Mouse (Mus musculus) megakaryocyte progenitor cell, adult 5-6 weeks (primary cell): Measurements from ENCODE around the gene D430042O09Rik. TPM values are rescaled to one million over a fixed set of nuclear protein-coding genes. Genes with fewer than 3 reads are reported as not detected.
"Not testable (repeated sequence)": the region's sequence is repeated elsewhere in the genome, so short reads cannot be mapped to it uniquely, and the experiment has no call there.

Experiments used
- ATAC-seq: replicated peaks from 2 replicates; pipeline ENCODE4 v1.8.0; 2016; ENCODE audit warnings: mild to moderate bottlenecking, moderate TSS enrichment, inconsistent platforms; ENCODE audit not compliant: poor library complexity
- total RNA-seq, 2 experiments: library from RNA; stranded (forward) in 1 of 2; stranded (reverse) in 1 of 2; fragments of 157-497, 149-512 nt in 1 of 2; fragments of 200-1000 nt in 1 of 2; gene quantifications; 2 replicates each; pipeline versions ENCODE4 v1.2.3 to v1.2.4; 2015 to 2017

The D430042O09Rik gene
- 6.1 and 8.0 TPM in 2 replicates for total RNA-seq (2015)
- total RNA-seq (2017) = 7.2 and 7.9 TPM in 2 replicates

DNA sequence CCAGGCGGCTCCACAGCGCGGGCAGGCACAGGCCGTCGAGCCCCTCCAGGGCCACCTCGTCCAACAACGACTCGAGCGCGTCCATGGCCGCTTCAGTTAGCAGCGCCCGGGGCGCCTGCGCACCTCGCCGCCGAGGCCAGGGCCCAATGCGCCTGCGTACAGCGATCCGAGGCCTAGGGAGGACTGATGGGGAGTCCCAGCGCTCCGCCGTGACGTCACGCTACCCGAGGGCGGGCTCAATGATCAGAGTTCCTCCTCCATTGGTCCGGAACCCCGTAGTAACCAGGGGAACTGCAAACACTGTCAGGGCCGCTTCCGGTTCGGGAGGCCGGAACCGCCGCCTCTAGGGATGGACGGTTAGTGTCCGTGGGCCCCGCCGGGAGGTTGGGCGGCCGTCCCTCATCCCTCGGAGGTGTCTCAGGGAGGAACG is at the start of gene D430042O09Rik, which contains the start of gene Gtf3c1:
TSS of gene D430042O09Rik (plus strand) at position 296 of the 430 bp plus-strand sequence.
TSS of gene Gtf3c1 (minus strand) at position 188 of the 430 bp plus-strand sequence.
- ATAC-seq = peak; percentile 95

- ATAC-seq = no peak
Observed at GRCm38 (mm10) chr7:125663654-125664053, 44.0 kb upstream of the D430042O09Rik start.

DNA sequence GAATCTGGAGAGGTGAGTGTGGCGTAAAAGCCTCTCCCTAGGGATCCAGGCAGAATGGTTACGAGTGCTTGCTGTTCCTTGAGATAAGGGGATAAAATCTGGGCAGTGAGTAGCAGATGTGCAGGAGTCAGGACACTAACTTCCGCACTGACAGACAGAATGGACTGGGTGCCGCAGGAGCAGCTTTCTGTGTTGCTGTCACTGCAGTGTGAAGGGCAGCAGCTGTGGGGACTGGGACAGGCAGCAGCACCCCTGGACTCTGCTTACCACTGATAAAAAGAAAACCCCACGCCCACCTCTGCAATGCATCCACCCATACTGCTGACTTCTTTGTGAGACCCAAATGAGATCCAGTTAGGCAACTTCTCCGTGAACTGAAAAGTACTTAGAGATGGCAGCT is 36.8 kb upstream of the D430042O09Rik start:
- peak; percentile 41; the same call in 1 of the 2 replicates for ATAC-seq

DNA sequence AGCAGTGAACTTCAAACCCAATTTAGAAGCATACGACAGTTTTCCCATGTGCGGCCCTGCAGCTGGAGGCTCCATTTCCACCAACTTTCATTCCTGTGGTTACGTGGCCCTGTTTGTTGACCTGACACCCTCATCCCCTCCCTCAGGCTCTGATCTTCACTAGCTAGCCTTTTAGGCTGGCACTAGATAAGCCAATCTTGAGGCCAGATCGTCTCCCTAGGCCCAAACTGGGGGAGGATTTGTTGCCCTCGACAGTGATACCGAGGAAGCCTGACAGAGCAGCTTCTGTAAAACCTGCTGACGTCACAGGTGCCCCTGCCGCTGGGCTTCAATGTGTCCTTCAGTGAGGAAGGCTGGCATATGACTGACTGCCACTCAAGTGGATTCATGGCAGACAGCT is 36.3 kb upstream of the D430042O09Rik start:
- ATAC-seq = no peak

GRCm38 (mm10) chr7:125674916-125675315 is 32.8 kb upstream of the D430042O09Rik start:
- ATAC-seq = peak; percentile 73

DNA sequence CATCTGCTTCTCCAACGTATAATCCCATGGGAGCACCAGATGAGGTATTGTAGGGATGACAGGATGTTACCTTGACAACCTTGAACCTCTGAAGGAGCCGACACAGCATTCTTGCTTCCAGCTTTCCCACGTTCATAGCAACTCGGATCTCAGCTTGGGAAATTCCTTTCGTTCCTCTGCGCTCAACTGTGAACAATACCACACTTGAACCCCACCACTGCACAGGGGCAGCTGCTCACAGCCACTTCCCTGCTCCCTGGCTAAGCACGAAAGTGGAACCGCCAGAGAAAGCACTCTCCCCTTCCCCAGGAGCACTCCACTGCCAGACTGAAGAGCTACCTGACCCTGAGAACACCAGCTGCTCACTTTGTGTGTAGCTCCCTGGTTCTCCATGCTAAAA is 28.9 kb upstream of the D430042O09Rik start:
- ATAC-seq = no peak

- peak; percentile 36; the same call in 1 of the 2 replicates for ATAC-seq
Observed at GRCm38 (mm10) chr7:125679936-125680335, 27.8 kb upstream of the D430042O09Rik start.

DNA sequence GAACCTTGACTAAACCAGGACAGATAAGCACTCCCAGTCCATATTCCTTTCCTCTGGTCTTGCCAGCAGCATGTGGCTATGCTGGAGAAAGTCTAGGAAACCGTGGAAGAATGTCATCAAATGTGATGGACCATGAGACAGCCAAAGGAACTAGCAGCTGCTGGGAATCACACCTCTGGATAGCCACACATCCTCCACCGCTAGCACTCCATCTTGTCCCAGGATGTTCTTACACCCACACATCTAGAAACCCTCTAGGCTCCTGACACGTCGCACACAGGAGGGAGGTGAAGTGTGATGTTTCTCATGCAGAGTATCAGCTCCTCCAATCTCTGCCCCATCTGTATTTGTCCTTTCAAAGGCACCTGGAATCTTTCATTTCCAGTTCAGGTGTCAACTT is 17.2 kb upstream of the D430042O09Rik start:
- ATAC-seq = no peak

- ATAC-seq = no peak
Observed at GRCm38 (mm10) chr7:125694056-125694455, 13.6 kb upstream of the D430042O09Rik start.

DNA sequence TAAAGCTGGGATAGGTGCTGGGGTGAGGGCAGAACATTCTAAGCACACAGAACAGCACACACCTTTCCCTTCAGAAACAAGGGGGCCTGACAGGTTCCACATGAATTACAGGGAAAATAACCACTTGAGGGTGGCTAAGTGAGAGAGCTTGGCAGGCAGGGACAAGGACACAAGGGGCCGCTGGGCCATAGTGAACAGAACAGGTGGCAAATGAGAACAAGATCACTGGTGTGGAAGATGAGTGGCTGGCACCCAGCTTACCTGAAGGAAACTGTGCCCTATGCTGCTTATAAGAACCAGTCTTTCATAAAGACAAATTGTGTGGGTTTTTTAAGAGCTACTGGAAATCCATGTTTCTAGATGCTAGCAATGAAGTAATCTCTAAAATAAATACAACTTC is 4.9 kb upstream of the D430042O09Rik start:
- no peak for ATAC-seq

GRCm38 (mm10) chr7:125707186-125707585 is 502 bp upstream of the D430042O09Rik start:
- ATAC-seq = peak; percentile 57

- no peak for ATAC-seq
Observed at GRCm38 (mm10) chr7:125708100-125708499, 412 bp downstream of the D430042O09Rik start.

- ATAC-seq = not testable (repeated sequence)
Observed at GRCm38 (mm10) chr7:125713542-125714055, 5.9 kb downstream of the D430042O09Rik start.

- ATAC-seq = no peak
Observed at GRCm38 (mm10) chr7:125714803-125715202, 7.1 kb downstream of the D430042O09Rik start.

DNA sequence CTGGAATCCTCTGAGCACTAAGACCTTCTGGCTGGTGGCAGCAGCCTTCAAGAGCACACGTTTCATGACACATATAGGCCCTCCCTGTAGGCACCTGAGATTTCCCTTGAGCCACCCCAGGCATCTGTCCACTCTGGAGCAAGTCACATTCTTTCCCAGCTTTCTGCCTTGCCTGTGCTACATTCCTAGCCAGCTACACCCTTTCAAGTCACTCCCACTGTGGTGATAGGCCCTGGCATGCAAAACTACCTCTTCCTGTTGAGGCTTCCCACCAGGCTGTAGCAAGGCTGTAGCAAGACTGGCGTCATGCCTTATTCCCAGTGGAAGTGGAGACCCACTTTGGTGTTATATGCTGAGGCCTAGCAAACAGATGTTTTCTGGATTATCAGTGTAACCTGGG is 9.0 kb downstream of the D430042O09Rik start:
- ATAC-seq = no peak

DNA sequence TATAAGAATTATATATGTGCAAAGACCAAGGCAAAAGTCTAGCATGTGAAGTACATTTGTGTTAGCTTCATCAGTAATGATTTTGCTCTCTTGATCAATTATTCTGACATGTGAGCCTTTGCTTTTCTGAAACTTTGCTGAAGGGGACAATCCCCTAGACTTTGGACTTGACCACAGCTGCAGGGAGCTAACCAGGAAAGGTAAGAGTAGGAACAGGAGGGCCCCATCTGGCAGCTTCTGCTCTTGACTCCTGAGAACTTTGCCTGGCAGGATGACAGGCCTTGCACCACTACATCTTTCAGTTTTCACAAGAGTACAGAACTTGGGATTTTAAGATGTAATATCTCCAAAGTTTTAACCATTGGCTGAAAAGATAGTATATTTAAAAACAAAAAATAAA is 9.9 kb downstream of the D430042O09Rik start:
- ATAC-seq = no peak

DNA sequence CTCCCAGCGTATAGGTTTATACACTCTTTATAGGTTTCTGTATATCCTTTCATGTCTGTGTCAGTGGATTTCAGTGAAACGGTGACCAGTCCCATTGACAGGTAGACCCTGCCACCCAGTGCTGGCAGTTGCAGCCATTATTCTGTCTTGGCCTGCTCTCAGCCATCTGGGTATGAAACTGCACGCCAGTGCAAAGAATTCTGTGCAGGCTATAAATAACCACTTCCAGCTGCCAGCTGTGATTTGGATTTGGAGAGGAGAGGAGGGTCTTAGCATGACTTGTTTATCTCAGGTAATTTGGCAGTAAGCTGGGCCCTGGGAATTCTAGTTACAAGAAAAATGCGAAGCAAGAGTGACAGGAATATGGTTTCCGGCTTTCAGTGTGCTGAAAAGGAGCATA is 12.7 kb downstream of the D430042O09Rik start:
- no peak for ATAC-seq

- no peak for ATAC-seq
Observed at GRCm38 (mm10) chr7:125721033-125721432, 13.3 kb downstream of the D430042O09Rik start.

- peak; percentile 54; the same call in 1 of the 2 replicates for ATAC-seq
Observed at GRCm38 (mm10) chr7:125722127-125722526, 14.4 kb downstream of the D430042O09Rik start.

GRCm38 (mm10) chr7:125723189-125723972 is 15.7 kb downstream of the D430042O09Rik start:
- no peak for ATAC-seq

DNA sequence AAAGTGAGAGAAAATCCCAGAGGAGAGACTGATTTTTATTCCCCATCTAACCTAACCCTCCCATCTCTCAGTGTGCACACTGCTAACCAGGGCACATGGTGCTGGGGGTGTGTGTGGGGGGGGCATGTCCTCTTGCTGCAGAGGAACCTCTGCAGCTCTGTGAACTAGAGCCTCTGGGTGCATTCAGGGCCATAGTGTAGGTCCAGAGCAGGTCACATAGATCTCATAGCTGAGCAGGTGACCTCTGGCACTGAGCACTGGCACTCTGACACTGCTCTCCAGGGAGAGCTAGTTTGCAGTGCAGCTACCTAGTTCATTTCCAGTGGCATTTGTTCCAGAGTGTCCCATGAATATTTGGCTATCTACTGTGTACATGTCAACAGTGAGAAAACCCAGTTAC is 24.0 kb downstream of the D430042O09Rik start:
- no peak for ATAC-seq

DNA sequence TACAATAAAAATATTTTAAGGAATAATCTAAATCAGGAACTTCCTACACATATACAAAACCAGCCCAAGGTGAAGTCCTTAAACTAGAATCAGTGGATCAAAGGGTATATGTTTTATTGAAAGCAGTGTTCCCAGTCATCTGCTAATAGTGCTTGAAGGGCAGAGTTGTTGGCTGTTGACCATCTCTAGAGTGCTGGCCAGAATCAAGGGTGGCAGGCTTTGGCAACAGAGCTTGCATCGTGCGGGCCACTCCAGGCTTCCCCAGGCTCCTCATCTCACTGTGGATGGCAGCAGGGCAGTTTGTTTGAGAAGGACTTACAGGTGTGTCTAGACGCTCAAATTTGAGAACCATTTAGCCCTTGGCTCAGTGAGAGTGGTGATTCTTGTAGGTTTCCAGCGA is 26.1 kb downstream of the D430042O09Rik start:
- no peak for ATAC-seq
